Mouse (Mus musculus) 3134 (cell line): ENCODE data around the gene Ppp1r15b.

Experiments used
- DNase-seq: peaks from one replicate; pipeline ENCODE4 v3.0.0-alpha.2; 2011; ENCODE audit warnings: low spot score; ENCODE audit not compliant: insufficient read length; ENCODE audit errors: extremely low read depth

Ppp1r15b gene

GRCm38 (mm10) chr1:133130638-133131560, at the start of gene Ppp1r15b:
TSS of gene Ppp1r15b (plus strand) at chr1:133131143.
- DNase-seq, result peak; percentile 99

DNA sequence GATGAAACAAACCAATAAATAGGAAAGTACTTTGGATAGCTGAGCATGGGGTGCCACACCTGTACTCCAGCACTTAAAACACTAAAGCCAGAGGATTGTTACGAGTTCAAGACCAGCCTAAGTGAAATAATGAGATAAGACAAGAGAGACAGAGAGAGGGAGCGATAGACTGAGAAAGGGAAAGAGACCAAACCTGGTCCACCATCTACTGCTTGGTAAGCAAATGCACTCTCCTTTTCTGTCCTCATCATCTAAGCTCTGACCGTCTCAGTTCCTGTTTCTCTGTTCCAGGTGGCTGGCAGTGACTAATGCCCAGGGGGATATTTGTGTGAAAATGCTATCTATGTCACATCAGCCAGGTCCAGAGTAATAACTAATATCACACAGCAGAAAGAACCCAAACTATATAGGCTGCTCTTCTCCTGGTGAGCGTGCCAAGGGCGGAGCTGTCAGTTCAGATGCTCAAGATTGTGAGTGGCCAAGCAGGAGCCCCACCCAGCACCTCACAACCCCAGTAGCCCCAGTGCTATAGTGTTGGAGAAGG, 47.9 kb upstream of the Ppp1r15b start:
- DNase-seq, result no peak

DNA sequence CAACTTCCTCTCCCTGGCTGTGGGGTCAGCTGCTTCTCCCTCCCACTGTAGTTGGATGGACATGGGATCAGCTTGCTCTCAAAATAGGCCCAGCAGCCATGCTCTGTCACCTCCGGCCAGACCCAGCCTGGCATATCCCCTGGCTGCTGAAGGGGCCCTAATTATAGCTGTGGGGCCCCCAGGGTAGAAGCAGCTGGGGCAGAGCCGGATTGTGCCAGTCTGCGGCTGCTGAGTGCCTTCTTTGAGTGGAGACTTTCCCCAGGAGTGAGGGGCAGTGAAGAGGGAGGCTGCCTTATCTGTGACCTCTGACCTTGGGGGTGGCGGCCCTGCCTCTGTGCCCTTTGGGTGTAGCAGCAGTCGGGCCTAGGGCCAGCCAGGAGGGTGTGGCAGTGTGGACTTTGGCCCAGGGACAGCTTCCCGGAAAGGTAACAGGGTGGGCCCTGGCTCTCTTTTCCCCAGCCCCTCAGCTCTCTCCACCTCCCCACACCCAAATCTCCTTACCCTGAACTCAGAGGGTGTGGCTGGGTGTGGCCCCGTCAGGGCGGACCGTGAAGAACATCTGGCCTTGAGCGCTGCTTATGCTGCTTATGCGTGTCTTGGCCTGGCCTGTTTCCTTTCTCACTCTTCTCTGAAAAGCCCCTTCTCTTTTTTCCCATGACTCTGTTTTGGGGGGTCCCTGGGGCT, 46.9 kb upstream of the Ppp1r15b start:
- DNase-seq, result no peak

DNA sequence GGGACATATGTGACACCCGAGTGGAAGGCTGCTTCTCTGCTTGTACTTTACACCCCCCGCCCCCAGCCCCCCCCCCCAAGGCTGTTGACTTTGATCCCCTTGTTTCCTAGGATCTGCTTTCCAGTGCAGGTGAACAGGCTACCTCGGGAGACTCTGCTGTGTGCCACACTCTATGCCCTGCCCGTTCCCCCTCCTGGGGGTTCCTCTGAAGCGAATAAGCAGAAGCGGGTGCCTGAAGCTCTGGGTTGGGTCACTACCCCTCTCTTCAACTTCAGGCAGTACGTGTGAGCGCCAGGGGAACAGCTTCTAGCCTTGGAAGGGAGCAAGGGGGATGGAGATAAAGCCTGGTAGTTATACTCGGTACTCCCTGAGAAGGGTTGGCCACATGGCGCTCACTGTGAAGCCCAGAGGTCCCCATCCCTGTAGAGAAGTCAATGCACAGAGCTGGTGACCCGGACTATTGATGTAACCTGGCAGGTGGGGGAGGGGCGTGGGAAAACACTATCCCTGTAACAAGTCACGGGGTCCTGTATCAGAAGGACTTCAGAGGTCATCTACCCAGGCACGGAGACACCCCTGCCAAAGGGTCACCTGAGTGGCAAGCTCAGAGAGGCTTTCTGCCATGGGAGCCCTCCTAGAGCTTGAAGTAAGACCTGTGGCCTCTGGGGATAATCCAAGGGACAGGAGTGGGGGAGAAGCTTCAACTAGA, 46.1 kb upstream of the Ppp1r15b start:
- DNase-seq, result no peak

DNA sequence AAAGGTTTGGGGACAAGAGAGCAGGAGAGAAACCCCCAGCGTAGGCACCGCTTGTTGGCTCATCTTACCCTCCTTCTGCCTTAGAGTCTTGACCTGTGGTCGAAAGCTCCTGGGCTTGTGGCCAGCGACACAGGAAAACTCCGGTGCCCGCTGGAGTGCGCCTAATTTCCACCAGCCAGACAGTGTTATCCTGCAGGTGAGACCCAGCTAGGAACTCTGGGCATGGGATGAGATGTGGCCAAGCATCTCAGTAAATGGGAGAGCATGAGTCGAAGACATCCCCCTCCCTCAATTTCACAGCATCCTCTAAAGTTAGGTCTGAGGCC, 45.6 kb upstream of the Ppp1r15b start:
- DNase-seq, result no peak

DNA sequence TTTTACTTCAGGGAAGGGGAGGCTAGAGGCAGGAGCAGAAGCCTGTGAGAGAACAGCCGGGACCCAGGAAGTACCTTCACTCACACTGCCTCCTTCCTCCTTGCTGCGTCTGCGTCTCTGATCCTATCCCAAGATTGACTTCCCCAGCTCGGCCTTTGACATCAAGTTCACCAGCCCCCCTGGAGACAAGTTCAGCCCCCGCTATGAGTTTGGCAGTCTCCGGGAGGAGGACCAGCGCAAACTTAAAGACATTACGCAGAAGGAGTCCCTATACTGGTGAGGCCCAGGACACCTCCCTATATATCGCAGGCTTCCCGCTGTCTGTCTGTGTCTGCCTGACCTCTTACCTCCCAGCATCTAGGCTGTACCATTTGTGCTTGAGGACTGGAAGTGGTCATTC, 44.1 kb upstream of the Ppp1r15b start:
- no peak for DNase-seq

DNA sequence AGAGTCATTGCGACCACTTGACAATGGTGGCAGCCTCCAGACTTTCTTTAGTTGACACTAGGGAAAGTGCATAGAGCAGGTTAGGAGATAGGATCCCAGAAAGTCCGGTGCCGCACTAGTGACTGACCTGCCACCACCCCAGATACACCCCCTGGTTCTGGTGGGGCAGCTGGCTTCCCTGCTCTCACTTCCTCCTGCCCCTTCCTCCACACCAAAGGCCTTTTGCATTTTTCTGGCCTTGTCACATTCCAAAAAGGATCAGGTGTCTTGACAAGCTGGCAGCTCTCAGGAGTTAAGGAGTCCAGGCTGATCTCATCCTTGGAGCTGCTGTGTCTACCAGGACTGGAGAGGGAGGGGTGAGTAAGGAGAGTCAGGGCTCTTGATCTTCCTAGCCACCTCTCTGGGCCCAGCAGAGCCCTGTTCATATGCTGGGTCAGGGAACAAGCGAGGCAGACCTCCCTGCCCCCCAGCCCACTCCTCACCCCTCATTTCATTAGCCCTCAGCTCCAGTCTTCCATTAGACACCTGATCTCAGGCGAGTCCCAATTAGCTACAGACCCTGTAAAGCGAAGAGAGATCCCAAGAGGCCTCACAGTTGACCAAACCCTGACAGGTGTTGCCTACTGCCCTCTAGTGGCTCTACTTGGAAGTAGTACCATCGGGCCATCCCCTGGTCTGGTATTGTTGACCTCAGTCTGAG, 43.6 kb upstream of the Ppp1r15b start:
- DNase-seq, result no peak

DNA sequence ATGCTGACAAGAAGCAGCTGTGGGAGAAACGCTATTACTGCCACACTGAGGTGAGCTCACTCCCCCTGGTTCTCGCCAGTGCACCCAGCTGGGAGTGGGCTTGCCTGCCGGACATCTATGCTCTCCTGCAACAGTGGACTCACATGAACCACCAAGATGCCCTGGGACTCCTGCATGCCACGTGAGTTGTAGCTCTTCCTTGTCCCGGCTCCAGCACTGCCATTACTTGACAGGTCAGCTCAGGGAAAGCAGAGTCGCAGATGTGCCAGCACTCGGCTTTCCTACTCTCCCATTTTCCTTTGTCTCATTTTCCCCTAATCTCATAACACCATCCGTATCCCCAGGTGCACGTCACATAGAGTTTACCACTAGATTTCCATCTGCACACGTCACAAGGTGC, 42.7 kb upstream of the Ppp1r15b start:
- no peak for DNase-seq

DNA sequence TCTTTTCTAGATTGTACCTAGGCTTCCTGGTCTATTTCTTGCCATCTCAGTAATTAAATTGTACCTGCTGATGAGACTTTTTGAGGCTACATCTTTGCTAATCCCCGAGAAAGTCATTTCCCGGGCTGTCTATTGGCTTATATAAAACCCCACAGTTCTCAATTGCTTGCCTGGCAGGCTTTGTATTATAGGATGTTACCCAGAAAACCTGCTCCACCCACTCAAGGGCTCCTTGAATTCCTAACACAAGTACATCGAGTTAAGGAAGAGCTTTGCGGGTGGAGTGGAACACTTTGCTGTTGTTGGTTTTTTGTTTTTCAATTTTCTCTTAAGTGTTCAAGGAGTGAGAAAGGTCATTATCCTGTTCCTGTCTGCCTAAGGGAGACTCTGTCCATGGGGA, 41.5 kb upstream of the Ppp1r15b start:
- no peak for DNase-seq

DNA sequence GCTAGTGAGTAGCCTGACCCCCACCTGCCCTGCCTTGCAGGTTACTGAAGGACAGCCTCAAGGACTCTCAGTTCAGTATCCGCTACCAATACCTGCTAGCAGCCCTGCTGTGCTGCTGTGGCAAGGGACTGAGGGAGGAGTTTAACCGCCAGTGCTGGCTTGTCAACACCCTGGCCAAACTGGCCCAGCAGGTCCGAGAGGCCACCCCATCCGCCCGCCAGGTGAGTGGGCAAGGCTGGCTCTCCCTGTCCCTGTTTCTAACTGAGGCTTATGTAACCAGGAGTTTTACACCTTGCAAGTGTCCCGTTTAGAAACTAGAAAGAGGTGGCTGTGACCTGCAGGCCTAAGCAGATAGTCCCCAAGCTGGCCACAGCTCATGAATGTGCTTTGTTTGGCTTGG, 40.3 kb upstream of the Ppp1r15b start:
- no peak for DNase-seq

DNA sequence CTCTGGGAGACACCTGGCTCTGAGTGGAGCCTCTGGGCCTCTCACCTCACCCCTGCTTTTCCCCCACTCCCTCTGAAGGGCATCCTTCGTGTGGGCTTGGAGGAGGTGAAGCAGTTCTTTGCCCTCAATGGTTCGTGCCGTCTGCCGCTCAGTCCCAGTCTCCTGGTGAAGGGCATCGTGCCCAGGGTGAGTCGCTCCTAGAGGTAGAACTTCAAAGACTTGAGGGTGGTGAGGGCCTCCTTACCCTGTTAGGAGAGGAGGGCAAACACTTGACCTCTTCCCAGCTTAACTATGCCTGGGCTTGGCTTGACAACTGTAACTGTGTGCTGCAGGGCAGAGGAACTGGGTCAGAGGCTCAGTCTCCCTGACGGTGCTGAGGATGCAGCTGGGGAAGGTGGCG, 39.5 kb upstream of the Ppp1r15b start:
- DNase-seq, result no peak

DNA sequence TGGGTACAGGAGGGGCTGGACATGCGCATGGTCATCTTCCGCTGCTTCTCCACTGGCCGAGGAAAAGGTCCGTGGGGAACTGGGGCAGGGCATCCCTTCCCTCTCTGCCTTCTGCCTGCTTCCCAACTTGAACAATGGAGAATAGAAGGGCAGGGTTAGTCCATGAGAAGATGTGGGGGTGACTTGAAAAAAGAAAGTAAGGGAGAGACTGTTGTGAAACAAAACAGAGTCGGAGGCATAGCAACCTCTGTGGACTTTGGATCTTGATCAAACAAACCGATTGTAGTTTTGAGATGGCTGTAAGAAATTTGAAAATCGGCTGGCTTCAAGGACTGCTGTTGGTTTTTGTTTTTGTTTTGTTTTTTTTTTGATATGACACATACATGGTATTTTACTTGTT, 37.2 kb upstream of the Ppp1r15b start:
- no peak for DNase-seq

GRCm38 (mm10) chr1:133100980-133101798, 29.8 kb upstream of the Ppp1r15b start:
- peak; percentile 49 for DNase-seq

GRCm38 (mm10) chr1:133102108-133102507, 28.8 kb upstream of the Ppp1r15b start:
- DNase-seq, result no peak

DNA sequence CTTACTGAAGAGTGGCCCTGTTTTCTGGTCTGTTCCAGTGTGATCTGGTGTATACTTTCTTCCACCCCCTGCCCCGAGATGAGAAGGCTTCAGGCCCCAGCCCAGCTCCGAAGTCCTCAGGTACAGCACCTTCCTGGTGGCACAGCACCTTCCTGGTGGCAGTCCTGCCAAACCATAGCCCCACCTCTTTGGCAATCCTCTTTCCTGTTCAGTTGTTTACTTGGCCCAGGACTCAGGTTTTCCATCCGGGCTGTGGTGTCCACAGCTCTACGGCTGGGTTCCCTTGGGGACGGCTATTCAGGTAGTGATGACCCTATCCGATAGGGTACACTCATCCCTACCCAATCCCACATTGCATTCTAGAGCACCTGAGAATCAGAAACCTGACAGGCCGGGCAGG, 27.6 kb upstream of the Ppp1r15b start:
- DNase-seq, result no peak

GRCm38 (mm10) chr1:133103871-133104270, 27.1 kb upstream of the Ppp1r15b start:
- DNase-seq, result no peak

DNA sequence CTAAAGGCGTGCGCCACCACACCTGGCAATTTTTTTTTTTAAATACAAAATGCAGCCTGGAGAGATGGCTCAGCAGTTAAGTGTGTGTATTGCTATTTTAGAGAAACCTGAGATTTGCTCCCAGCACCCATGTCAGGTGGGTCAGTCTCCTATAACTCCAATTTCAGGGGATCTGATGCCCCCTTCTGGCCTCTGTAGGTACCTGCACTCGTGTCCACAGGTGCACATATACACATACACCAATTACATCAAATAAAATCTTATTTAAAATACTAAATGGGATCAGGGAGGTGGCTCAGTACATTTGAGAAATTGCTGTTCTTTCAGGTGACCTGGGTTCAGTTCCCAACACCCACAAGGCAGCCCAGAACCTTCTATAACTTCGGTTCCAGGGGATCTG, 14.8 kb upstream of the Ppp1r15b start:
- no peak for DNase-seq

- DNase-seq, result peak; percentile 55
These were observed 12.8 kb upstream of the Ppp1r15b start for GRCm38 (mm10) chr1:133118127-133118526.

DNA sequence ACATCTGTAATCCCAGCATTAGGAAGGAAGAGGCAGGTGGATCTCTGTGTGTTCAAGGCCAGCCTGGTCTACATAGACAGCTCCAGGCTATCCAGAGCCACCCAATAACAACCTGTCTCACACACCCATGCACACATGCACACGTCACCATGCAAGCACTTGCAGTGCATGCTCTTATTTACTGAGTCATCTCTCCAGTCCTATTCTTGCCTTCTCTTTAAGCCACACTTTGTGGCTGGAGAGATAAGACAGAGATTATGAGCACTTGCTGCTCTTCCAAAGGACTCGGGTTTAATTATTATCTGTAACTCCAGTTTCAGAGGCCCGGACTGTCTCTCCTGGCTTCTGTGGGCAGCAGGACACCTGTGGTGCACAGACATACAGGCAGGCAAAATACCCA, 12.1 kb upstream of the Ppp1r15b start:
- DNase-seq, result no peak
